ENCODE assay signal across 15 mouse cellular contexts in the genomic region with DNA sequence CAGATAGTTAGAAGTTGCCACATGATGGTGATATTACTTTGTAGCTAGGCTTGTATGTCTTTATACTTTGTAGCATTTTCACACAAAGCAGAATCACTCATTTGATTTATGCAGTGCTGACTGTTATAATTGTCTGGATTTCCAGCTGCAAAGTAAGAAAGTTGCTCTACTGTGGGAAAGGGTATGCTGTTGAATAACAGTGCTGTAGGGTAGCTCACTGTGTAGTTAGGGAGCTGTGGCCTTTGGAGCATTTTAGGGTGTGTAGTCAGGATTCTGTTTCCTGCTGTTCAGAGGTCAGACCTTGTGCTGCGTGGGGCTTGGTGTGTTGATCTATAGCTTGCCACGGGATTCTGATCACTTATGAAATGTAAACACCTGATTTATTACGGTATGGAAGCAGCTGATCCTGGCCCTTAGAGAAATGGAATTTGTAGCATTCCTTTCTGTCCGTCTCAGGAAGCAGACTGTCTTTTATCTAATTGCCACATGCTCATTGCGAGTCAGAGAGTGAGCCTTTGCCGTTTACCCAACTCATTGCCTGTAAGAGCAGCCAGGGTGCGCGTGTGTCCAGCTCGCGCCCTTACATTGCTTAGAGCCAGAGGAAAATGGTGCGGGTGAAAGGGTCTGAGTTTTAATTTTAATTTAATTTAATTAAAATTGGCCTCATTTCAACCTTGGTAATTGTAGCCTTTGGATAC. TPM values are rescaled to one million over a fixed set of nuclear protein-coding genes. Genes with fewer than 3 reads are reported as not detected.
A peak's percentile ranks its signal among the peaks of the same experiment; 100 is the strongest.
DNase-seq lines count a peak whose midpoint lies in the region; ATAC-seq and TF ChIP-seq lines count a peak whose summit lies in the region.
"Had no signal": no experiment of that assay in that cellular context is flagged by ENCODE, and none has a peak within 500 bp of the region (broad histone marks: within the 10 kb centered on the region; RNA-seq: fewer than 3 reads in every experiment).

No protein-coding gene starts in this region.

- no peak overlapping the region for H3K4me2 ChIP-seq in forebrain, postnatal 0 days (ENCODE audit: low read depth)
- H3K4me2 ChIP-seq in forebrain, embryonic 13.5 days, result no peak overlapping the region
- H3K4me2 ChIP-seq in kidney, postnatal 0 days (ENCODE audit: low read length), result no peak overlapping the region
- H3K4me2 ChIP-seq in kidney, embryonic 14.5 days (replicated peaks; ENCODE audit: low read depth, low read length), result no peak overlapping the region
- H3K4me2 ChIP-seq in embryonic facial prominence, embryonic 14.5 days (ENCODE audit: low read depth, low read length), result no peak overlapping the region
- H3K4me2 ChIP-seq in liver, postnatal 0 days (ENCODE audit: low read depth, low read length), result no peak overlapping the region
- H3K4me2 ChIP-seq in hindbrain, embryonic 11.5 days (replicated peaks; ENCODE audit: low read depth, low read length), result no peak overlapping the region
- H3K4me2 ChIP-seq: forebrain, embryonic 12.5 days; limb, embryonic 12.5 days; midbrain, embryonic 11.5 days; stomach, embryonic 15.5 days had no signal

- TF ChIP-seq CTCF in forebrain, postnatal 0 days (IDR thresholded peaks at IDR 0.05; ENCODE audit: low read depth), result peak; percentile 15
- TF ChIP-seq CTCF in kidney, postnatal 0 days (IDR thresholded peaks at IDR 0.05; ENCODE audit: low read depth), result 0 out of 2 replicates have a peak, but pooled peaks have one; percentile 15
- 0 out of 2 replicates have a peak, but pooled peaks have one; percentile 7 for TF ChIP-seq CTCF in liver, postnatal 0 days (IDR thresholded peaks at IDR 0.05; ENCODE audit: low read depth)

- H3K36me3 ChIP-seq in forebrain, postnatal 0 days (ENCODE audit: insufficient read depth), result peaks cover 7% of the 10 kb centered on the region; the same call in 1 of the 2 replicates
- H3K36me3 ChIP-seq in forebrain, embryonic 13.5 days (ENCODE audit: poor library complexity, severe bottlenecking), result peaks cover 16% of the 10 kb centered on the region
- H3K36me3 ChIP-seq in kidney, postnatal 0 days (ENCODE audit: insufficient read depth, low read length), result no peaks in the 10 kb centered on the region
- H3K36me3 ChIP-seq in kidney, embryonic 14.5 days (ENCODE audit: control insufficient read depth, insufficient read depth, low read length), result peaks cover 13% of the 10 kb centered on the region; the same call in 1 of the 2 replicates
- peaks cover 8% of the 10 kb centered on the region; the same call in 1 of the 2 replicates for H3K36me3 ChIP-seq in embryonic facial prominence, embryonic 14.5 days (ENCODE audit: control insufficient read depth, insufficient read depth, low read length)
- H3K36me3 ChIP-seq in liver, postnatal 0 days (replicated peaks; ENCODE audit: insufficient read depth, low read length), result peaks cover 7% of the 10 kb centered on the region
- H3K36me3 ChIP-seq in hindbrain, embryonic 11.5 days (ENCODE audit: control insufficient read depth, insufficient read depth, low read length), result no peaks in the 10 kb centered on the region

- H3K27me3 ChIP-seq in forebrain, postnatal 0 days (ENCODE audit: insufficient read depth, low read length), result no peaks in the 10 kb centered on the region
- no peaks in the 10 kb centered on the region for H3K27me3 ChIP-seq in forebrain, embryonic 13.5 days
- H3K27me3 ChIP-seq in kidney, postnatal 0 days (ENCODE audit: insufficient read depth, low read length), result no peaks in the 10 kb centered on the region
- no peaks in the 10 kb centered on the region for H3K27me3 ChIP-seq in kidney, embryonic 14.5 days (ENCODE audit: control insufficient read depth, insufficient read depth, low read length)
- no peaks in the 10 kb centered on the region for H3K27me3 ChIP-seq in embryonic facial prominence, embryonic 14.5 days (replicated peaks; ENCODE audit: control insufficient read depth, insufficient read depth, low read length)
- no peaks in the 10 kb centered on the region for H3K27me3 ChIP-seq in liver, postnatal 0 days (ENCODE audit: insufficient read depth, low read length)
- H3K27me3 ChIP-seq in hindbrain, embryonic 11.5 days (ENCODE audit: control insufficient read depth, insufficient read depth, low read length), result no peaks in the 10 kb centered on the region
- H3K27me3 ChIP-seq: forebrain, embryonic 12.5 days; limb, embryonic 12.5 days; stomach, embryonic 15.5 days had no signal

- DNase-seq in forebrain, postnatal 0 days, result no peak
- DNase-seq in kidney, postnatal 0 days (ENCODE audit: low spot score), result peak; percentile 33
- peak; percentile 13 for DNase-seq in embryonic facial prominence, embryonic 14.5 days (ENCODE audit: low spot score)
- DNase-seq in liver, postnatal 0 days, result no peak
- no peak for DNase-seq in cerebellum, adult 11-12 months
- DNase-seq in hindbrain, embryonic 11.5 days (ENCODE audit: low spot score), result no peak
- DNase-seq: gastrocnemius, postnatal 36 days had no signal

- WGBS in forebrain, postnatal 0 days, result 78% methylated on average over 11 of the region's 11 CpGs
- 85% methylated on average over 11 of the region's 11 CpGs for whole genome bisulfite sequencing in forebrain, embryonic 13.5 days
- WGBS in kidney, postnatal 0 days, result 54% methylated on average over 11 of the region's 11 CpGs
- 70% methylated on average over 11 of the region's 11 CpGs for WGBS in kidney, embryonic 14.5 days
- WGBS in embryonic facial prominence, embryonic 14.5 days, result 67% methylated on average over 11 of the region's 11 CpGs
- 53% methylated on average over 11 of the region's 11 CpGs for WGBS in liver, postnatal 0 days (ENCODE audit: insufficient replicate concordance)
- 79% methylated on average over 11 of the region's 11 CpGs for WGBS in hindbrain, embryonic 11.5 days

- H3K4me3 ChIP-seq in forebrain, postnatal 0 days (ENCODE audit: low read depth, low read length), result no peak overlapping the region
- no peak overlapping the region for H3K4me3 ChIP-seq in forebrain, embryonic 13.5 days
- H3K4me3 ChIP-seq in kidney, postnatal 0 days (replicated peaks; ENCODE audit: low read depth, low read length), result no peak overlapping the region
- H3K4me3 ChIP-seq in kidney, embryonic 14.5 days (ENCODE audit: low read length), result no peak overlapping the region
- H3K4me3 ChIP-seq in embryonic facial prominence, embryonic 14.5 days (ENCODE audit: low read depth, low read length), result no peak overlapping the region
- no peak overlapping the region for H3K4me3 ChIP-seq in liver, postnatal 0 days (ENCODE audit: low read depth, low read length)
- no peak overlapping the region for H3K4me3 ChIP-seq in hindbrain, embryonic 11.5 days (ENCODE audit: low read depth, low read length)
- H3K4me3 ChIP-seq: forebrain, embryonic 12.5 days; limb, embryonic 12.5 days; stomach, embryonic 15.5 days had no signal

- no peak overlapping the region for H3K9ac ChIP-seq in forebrain, postnatal 0 days
- H3K9ac ChIP-seq in forebrain, embryonic 13.5 days, result no peak overlapping the region
- no peak overlapping the region for H3K9ac ChIP-seq in kidney, postnatal 0 days (ENCODE audit: low read depth, low read length)
- no peak overlapping the region for H3K9ac ChIP-seq in kidney, embryonic 14.5 days (ENCODE audit: low read depth, low read length)
- H3K9ac ChIP-seq in embryonic facial prominence, embryonic 14.5 days (ENCODE audit: low read depth, low read length), result no peak overlapping the region
- no peak overlapping the region; the same call in 1 of the 2 replicates for H3K9ac ChIP-seq in liver, postnatal 0 days (replicated peaks)
- H3K9ac ChIP-seq in hindbrain, embryonic 11.5 days (ENCODE audit: low read depth, low read length), result no peak overlapping the region
- H3K9ac ChIP-seq: forebrain, embryonic 12.5 days; limb, embryonic 12.5 days; stomach, embryonic 15.5 days had no signal

- no peak overlapping the region for H3K27ac ChIP-seq in forebrain, postnatal 0 days (ENCODE audit: low read depth, low read length)
- no peak overlapping the region for H3K27ac ChIP-seq in forebrain, embryonic 13.5 days
- no peak overlapping the region for H3K27ac ChIP-seq in kidney, postnatal 0 days
- H3K27ac ChIP-seq in kidney, embryonic 14.5 days (ENCODE audit: low read depth, low read length), result no peak overlapping the region; the same call in 1 of the 2 replicates
- no peak overlapping the region for H3K27ac ChIP-seq in embryonic facial prominence, embryonic 14.5 days (replicated peaks; ENCODE audit: low read depth, low read length)
- peak overlapping the region; percentile 48 for H3K27ac ChIP-seq in liver, postnatal 0 days (ENCODE audit: low read depth)
- H3K27ac ChIP-seq in hindbrain, embryonic 11.5 days (ENCODE audit: low read depth, low read length), result no peak overlapping the region
- H3K27ac ChIP-seq: forebrain, embryonic 12.5 days; limb, embryonic 12.5 days; stomach, embryonic 15.5 days had no signal

- no peak for TF ChIP-seq EP300 in liver, postnatal 0 days (IDR thresholded peaks at IDR 0.05; ENCODE audit: low read depth)

- no peaks in the 10 kb centered on the region for H3K9me3 ChIP-seq in forebrain, postnatal 0 days (ENCODE audit: low read length)
- no peaks in the 10 kb centered on the region for H3K9me3 ChIP-seq in forebrain, embryonic 13.5 days (replicated peaks)
- no peaks in the 10 kb centered on the region for H3K9me3 ChIP-seq in kidney, postnatal 0 days (replicated peaks; ENCODE audit: low read length)
- H3K9me3 ChIP-seq in kidney, embryonic 14.5 days (ENCODE audit: control insufficient read depth, low read length), result no peaks in the 10 kb centered on the region
- no peaks in the 10 kb centered on the region for H3K9me3 ChIP-seq in embryonic facial prominence, embryonic 14.5 days (ENCODE audit: control insufficient read depth, low read length)
- H3K9me3 ChIP-seq in liver, postnatal 0 days (ENCODE audit: low read length), result no peaks in the 10 kb centered on the region
- no peaks in the 10 kb centered on the region for H3K9me3 ChIP-seq in hindbrain, embryonic 11.5 days (ENCODE audit: control insufficient read depth, low read length)
- H3K9me3 ChIP-seq: forebrain, embryonic 12.5 days; G1E; limb, embryonic 12.5 days; stomach, embryonic 15.5 days had no signal

- no peaks in the 10 kb centered on the region for H3K4me1 ChIP-seq in forebrain, postnatal 0 days (ENCODE audit: insufficient read depth)
- no peaks in the 10 kb centered on the region for H3K4me1 ChIP-seq in forebrain, embryonic 13.5 days
- H3K4me1 ChIP-seq in kidney, postnatal 0 days (replicated peaks; ENCODE audit: insufficient read depth, low read length), result peaks cover 6% of the 10 kb centered on the region; the same call in 1 of the 2 replicates
- peaks cover 3% of the 10 kb centered on the region; the same call in 1 of the 2 replicates for H3K4me1 ChIP-seq in kidney, embryonic 14.5 days (ENCODE audit: control insufficient read depth, insufficient read depth, low read length)
- H3K4me1 ChIP-seq in embryonic facial prominence, embryonic 14.5 days (ENCODE audit: control insufficient read depth, insufficient read depth, low read length), result no peaks in the 10 kb centered on the region
- H3K4me1 ChIP-seq in liver, postnatal 0 days (ENCODE audit: insufficient read depth), result peaks cover 21% of the 10 kb centered on the region
- no peaks in the 10 kb centered on the region for H3K4me1 ChIP-seq in hindbrain, embryonic 11.5 days (replicated peaks; ENCODE audit: control insufficient read depth, insufficient read depth, low read length)
- H3K4me1 ChIP-seq: forebrain, embryonic 12.5 days had no signal

- no peak for ATAC-seq in forebrain, postnatal 0 days
- no peak for ATAC-seq in forebrain, embryonic 13.5 days
- no peak for ATAC-seq in kidney, postnatal 0 days (replicated peaks; ENCODE audit: low FRiP score, low read depth)
- no peak for ATAC-seq in kidney, embryonic 14.5 days (ENCODE audit: low FRiP score, low TSS enrichment)
- no peak for ATAC-seq in embryonic facial prominence, embryonic 14.5 days (ENCODE audit: low read depth)
- ATAC-seq in liver, postnatal 0 days, result peak; percentile 60
- no peak for ATAC-seq in hindbrain, embryonic 11.5 days (ENCODE audit: low FRiP score)
- ATAC-seq: inflammation-experienced regulatory T-cells, adult 6 months had no signal

RNA-seq across cellular contexts. Expression of a gene that starts 11.2 kb away (rescaled TPM):
- total RNA-seq in forebrain, postnatal 0 days (2014; rRNA removed), result 13.2 and 22.8 TPM in 2 replicates
- polyA plus RNA-seq in forebrain, postnatal 0 days (2015; fragmentation: Nextera tagmentation; extraction: Ambion mirVana), result 4.9 and 9.2 TPM in 2 replicates
- polyA plus RNA-seq in forebrain, embryonic 13.5 days (2015; fragmentation: Nextera tagmentation; extraction: Ambion mirVana), result 19.8 and 22.2 TPM in 2 replicates
- 11.8 and 12.5 TPM in 2 replicates for polyA plus RNA-seq in kidney, postnatal 0 days (2015; fragmentation: Nextera tagmentation; extraction: Ambion mirVana)
- 14.0 and 23.2 TPM in 2 replicates for polyA plus RNA-seq in kidney, embryonic 14.5 days (2014; fragmentation: Nextera tagmentation; extraction: Ambion mirVana)
- 15.3 and 16.0 TPM in 2 replicates for polyA plus RNA-seq in embryonic facial prominence, embryonic 14.5 days (2014; fragmentation: Nextera tagmentation; extraction: Ambion mirVana)
- polyA plus RNA-seq in liver, postnatal 0 days (2015; fragmentation: Nextera tagmentation; extraction: Ambion mirVana), result 5.1 and 5.4 TPM in 2 replicates
- 24.3 and 30.8 TPM in 2 replicates for polyA plus RNA-seq in hindbrain, embryonic 11.5 days (2014; fragmentation: Nextera tagmentation; extraction: Ambion mirVana)

RNA-seq across cellular contexts. Expression of a gene that starts 11.2 kb away (rescaled TPM):
- 2.0 TPM in 1 of 2 replicates, not detected in the other for total RNA-seq in forebrain, postnatal 0 days (2014; rRNA removed)
- polyA plus RNA-seq in forebrain, postnatal 0 days (2015; fragmentation: Nextera tagmentation; extraction: Ambion mirVana), result 0.50 and 1.2 TPM in 2 replicates
- 1.8 and 2.0 TPM in 2 replicates for polyA plus RNA-seq in forebrain, embryonic 13.5 days (2015; fragmentation: Nextera tagmentation; extraction: Ambion mirVana)
- 0.86 and 1.1 TPM in 2 replicates for polyA plus RNA-seq in kidney, postnatal 0 days (2015; fragmentation: Nextera tagmentation; extraction: Ambion mirVana)
- 0.84 and 1.5 TPM in 2 replicates for polyA plus RNA-seq in kidney, embryonic 14.5 days (2014; fragmentation: Nextera tagmentation; extraction: Ambion mirVana)
- polyA plus RNA-seq in embryonic facial prominence, embryonic 14.5 days (2014; fragmentation: Nextera tagmentation; extraction: Ambion mirVana), result 0.67 and 1.1 TPM in 2 replicates
- polyA plus RNA-seq in liver, postnatal 0 days (2015; fragmentation: Nextera tagmentation; extraction: Ambion mirVana), result 0.24 and 0.41 TPM in 2 replicates
- polyA plus RNA-seq in hindbrain, embryonic 11.5 days (2014; fragmentation: Nextera tagmentation; extraction: Ambion mirVana), result 1.6 and 2.1 TPM in 2 replicates
- total RNA-seq: gastrocnemius, postnatal 36 days had no signal
- polyA plus RNA-seq: G1E; inflammation-experienced regulatory T-cells, adult 6 months had no signal

Comparison
In these comparisons a context has a peak if more than half of its experiments do, and no peak if none do; other contexts are left out.
1. DNase-seq: peak in kidney, postnatal 0 days (single experiment) and embryonic facial prominence, embryonic 14.5 days (single experiment); none in forebrain, postnatal 0 days (single experiment), liver, postnatal 0 days (single experiment), cerebellum, adult 11-12 months (single experiment) and hindbrain, embryonic 11.5 days (single experiment).
2. Peak in every context shown above with its lines, with median percentiles within 50 percentile points of each other: CTCF ChIP-seq.